Mouse (Mus musculus) lung, postnatal 36 days (tissue): Measurements from ENCODE around the gene Ppm1h.

Source experiments
- DNase-seq: peaks from one replicate; pipeline ENCODE4 v3.0.0; 2022; ENCODE audit warnings: mixed read lengths

The Ppm1h gene

DNA sequence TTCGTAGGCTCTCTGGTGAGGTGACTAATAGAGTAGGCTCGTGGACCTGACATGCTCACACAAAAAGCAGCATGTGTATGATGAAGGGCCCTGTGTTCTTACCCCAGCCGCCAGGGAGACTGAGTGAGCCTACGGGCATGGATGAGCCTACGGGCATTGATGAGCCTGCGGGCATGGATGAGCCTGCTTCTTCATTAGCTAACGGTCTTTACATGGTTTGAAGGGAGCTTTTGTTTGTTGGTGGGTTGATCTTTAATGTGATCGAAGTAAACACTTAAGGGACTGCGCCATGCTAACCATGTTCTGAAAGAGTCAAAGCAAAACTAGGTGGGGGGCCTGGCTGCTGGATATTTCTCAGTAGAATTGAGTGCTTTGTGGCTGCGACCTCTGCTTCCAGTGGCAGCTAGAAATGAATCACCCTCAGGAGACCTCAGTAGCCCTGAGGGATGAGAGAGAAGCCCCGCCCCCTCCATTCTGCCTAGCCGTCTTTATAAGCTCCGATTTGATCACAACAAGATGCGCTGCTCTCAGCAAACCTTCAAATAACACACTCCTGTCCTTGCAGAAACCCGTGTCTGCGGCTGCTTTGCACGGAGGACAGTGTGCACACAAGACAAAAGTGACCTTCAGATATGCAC is 183.9 kb downstream of the Ppm1h start:
- no peak for DNase-seq

DNA sequence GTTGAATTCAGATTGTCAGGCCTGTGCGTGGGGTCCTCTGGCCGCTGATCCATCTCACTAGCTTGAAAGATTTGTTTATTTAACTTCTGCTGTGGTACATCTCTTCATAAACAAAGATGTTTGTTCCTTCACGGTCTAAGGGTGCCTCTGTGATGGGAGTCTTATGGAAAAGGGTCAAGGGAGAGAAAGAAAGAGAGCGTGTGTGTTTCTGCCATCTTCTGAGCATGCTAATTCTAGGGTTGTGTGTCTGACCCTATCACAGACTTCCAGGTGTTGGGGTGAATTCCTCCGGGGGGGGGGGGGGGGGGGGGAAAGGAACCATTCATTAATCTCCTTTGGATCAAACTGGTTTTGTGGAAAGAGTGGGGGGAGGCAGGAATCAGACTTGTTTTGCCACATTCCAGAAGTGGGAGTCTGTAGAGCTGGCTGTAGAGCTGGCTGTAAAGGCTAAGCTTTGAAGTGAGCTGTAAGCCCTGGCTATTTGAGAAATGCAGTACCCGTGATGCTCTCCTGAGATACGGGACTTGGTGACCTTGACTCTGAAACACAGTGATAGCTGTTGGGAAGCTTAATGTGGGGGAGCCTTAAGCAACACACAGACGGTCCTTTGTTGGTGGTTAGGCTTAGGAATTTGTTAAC is 191.4 kb downstream of the Ppm1h start:
- DNase-seq: peak; percentile 68

DNA sequence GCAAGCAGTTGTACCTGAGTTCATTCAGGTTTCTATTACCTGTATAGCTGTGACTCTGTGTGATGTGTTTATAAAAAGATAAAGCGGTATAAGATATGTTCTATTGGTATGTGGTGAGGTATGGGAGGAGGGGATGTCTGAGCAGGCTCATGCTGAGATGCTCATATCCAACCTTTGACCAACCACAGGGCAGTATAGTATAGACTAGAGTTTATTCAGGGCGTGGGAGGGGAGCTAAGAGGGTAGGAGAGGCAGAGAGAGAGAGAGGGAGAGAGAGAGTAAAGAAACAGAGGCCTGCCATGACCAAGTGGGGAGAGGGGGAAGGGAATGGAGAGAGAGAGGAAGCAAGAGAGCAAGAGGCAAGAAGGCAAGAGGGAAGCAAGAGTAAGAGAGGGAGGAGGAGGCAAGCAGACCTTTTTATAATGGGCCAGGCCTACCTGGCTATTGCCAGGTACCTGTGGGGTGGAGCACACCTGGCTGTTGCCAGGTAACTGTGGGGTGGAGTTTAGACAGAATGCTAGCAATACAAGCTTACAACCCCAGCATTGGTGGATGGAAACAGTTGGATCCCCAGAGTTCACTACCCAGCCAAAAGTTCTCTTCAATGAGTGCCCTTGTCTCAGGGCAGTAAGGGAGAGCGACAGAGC is 192.4 kb downstream of the Ppm1h start:
- DNase-seq: no peak

DNA sequence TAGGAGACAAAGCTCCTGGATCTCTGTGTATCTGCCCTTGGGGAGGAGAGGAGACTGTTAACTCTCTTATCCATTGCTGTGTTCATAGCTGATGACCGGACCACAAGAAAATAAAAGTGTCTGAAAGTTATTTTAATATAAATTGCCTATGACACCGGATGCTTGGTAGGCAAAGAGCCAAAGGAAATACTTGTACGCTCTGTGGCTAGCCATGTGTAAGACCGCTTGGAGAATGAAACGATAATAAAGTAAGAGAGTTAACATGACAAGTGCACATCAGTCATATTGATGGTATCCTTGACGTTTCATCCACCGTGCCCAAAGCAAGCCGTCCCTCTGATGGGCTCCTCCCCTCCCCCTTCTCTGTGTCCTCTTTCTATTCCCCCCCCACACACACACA is 194.2 kb downstream of the Ppm1h start:
- no peak for DNase-seq

DNA sequence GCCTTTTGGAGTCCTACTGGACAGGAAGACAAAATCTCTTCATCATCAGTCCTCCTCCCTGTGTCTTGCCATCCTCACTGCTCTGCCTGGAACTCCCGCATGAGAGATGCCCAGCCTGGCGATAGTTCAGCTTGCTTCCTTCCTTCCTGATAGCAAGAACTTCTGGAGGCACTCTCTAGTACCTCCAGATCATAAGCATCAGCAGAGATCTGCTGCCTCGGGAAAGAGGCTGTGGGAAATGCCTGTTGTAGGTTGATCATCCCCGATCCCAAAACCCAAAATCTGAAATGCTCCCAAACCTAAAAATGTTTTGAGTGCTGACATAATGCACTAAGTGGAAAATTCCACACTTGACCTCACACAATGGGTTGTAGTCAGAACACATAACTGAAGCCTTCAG is 198.4 kb downstream of the Ppm1h start:
- DNase-seq: no peak

DNA sequence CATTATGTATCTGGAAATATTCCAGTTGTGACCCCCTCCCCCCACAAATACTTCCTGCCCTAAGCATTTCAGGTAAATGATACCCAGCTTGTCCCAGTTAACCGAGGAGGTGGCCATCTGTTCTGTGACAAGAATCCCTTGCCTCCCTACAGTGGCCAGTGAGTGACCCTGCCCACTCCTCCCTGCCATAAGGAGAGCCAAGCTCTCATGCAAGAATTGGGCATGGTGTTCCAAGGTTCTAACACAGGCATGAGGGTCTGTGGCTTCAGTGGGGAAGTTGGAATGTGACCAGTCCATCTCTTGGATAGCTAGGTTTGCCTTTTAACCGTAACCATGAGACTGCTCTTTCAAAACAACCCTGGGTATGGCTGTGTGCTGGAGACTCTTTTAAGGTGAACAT is 198.9 kb downstream of the Ppm1h start:
- DNase-seq: no peak

DNA sequence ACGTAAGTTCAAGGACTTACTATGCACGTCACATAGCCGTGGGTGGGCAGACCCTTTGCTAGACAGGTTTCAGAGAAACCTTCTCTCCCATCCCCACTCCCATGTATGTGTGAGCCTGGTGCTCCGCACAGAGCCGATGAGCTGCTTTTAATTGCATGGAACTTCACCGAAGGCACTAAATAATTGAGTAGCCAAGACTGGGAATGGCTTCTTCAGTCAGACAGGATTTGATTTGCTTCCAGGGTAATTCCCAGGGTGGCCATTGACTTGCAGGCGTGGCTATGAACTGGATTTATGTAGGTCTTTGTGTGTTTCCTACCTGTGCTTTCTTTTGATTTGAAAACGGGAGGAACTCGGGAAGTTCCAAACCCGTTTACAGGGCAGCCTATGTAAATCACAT is 202.9 kb downstream of the Ppm1h start:
- DNase-seq: no peak

DNA sequence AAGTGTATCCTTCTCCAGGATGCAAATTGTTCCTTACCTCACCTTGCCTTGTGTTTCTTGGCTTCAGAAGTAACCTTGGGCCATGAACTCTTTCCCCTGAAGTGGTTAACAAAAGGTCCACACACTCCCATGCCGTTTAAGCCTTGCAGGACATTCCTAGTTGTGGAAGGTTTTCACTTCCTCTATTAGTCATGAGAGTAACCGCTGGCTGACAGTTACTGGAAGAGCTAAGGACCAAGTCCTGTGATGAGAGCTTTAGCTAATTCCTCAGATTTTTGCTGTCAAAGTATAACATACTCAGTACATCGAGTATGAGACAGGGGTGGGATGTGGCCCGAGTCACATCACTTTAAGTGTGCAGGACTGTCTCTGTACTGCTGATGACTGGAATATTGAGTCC is 204.1 kb downstream of the Ppm1h start:
- DNase-seq: no peak

DNA sequence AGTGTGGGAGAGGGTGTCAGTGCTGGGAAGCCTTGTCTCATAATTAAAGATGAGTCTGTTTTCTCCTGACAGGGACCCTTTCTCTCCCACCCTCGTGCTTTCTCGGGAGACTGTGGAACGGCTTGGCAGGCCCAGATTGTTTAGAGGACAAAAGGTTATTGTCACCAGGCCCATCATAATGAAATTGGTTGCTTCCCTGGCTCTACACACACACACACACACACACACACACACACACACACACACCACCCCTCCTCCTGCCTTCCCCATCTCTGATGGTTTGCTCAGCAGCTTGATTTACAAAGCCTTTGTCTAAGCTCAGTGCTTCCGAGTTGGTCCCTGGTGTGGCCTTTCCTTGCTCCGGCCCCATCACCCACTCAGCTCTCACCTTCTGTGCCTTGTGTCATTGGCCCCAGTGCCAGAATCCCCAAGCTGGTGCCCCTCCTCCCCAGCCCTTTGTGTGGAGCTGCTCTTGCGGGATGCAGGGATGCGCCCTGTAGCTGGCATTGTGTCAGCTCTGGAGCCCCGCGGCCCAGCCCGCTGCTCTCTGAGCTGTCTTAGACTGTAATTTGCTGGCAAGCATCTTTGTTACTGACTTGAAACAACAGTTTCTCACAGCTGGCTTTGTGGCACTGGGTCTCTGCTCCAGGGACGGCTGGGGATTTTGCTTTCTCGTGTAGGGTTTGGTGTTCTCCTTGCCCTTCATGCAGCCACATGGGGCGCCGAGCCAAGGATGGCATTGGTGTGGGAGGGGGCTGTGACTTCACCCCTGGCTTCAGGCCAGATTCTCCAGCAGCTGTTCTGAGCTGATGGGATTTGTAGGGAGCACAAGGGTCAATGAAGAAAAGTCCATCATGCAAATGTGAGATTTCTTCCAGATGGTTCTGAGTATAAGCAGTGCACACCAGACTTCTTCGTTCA is 205.5 kb downstream of the Ppm1h start:
- DNase-seq: no peak

DNA sequence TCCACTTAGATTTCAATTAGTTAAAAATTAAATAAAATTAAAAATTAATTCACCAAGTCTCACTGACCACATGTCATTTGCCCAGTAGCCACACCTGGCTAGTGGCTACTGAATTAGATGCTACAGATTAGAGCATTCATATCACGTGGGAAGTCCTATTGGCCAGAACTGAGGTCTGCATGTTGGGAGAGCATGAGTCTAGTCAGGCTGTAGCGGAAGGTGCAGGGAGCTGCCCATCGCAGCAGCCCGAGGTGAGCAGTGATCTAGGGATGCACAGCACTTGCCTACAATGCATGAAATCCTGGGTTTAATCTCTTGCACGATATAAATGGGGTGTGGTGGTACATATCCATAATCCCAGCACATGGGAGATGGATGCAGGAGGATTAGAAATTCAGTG is 206.7 kb downstream of the Ppm1h start:
- no peak for DNase-seq

DNA sequence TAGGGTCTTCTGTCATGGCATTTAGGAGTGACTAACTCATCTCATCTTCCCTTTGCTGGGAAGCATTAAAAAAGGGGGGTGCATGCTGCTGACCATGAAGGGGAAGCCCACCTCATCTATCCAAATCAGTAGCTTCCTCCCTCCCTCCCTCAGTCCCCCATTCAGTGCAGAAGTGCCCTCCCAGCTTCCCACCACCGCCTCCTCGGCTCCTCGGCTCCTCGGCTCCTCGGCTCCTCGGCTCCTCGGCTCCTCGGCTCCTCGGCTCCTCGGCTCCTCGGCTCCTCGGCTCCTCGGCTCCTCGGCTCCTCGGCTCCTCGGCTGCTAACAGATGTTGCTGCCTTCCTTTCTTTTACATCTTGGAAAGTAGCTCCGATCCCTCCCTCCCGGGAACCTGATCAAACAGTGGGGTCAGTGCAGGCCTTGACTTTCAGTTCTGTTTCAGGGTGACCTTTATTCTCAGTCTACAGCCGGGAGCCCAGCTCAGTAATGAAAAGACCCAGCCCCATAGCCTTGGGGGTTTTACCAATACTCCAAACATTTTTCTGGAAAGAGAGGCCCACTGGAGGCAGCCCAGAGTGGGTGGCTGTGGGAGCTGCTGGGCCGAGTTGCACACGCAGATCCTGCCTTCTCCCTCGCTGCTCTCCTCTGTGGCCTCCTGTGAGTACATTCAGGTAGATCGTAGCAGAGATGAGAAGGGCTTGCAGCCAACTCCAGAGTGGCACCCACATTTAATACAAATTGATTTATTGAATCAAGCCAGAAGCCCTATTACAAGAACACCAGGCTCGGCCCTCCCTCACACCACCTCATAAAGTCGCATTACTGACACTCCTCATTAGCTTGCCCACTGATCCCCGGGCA is 207.7 kb downstream of the Ppm1h start:
- peak; percentile 52 for DNase-seq

DNA sequence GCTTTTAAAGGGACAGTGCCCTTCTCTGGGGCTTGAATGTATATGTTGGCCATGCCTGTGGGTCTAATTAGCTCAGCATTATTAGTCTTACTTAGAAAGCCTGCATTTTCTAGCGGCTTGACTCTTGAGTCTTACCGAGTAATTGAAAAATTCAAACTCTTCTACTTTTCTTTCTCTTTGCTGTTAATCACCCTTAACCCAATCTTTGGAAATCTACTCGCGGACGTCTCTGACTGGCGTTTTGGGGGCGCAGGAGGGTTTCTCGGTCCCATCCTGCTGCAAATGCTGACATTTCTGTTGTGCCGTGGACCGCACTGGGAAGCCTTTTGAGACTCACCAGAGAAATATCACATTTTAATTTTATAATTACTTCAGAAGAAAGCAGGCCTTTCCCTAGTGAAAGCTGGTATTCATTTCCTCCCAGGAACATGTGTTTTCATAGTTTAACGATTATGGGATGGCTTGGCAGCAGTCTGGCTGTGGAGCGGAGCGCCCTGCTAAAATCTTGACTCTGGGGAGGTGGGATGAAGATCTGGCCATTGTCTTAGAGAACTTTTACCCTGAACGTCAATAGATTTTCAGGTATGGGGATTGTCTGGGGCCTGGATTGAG is 208.5 kb downstream of the Ppm1h start:
- DNase-seq: no peak

DNA sequence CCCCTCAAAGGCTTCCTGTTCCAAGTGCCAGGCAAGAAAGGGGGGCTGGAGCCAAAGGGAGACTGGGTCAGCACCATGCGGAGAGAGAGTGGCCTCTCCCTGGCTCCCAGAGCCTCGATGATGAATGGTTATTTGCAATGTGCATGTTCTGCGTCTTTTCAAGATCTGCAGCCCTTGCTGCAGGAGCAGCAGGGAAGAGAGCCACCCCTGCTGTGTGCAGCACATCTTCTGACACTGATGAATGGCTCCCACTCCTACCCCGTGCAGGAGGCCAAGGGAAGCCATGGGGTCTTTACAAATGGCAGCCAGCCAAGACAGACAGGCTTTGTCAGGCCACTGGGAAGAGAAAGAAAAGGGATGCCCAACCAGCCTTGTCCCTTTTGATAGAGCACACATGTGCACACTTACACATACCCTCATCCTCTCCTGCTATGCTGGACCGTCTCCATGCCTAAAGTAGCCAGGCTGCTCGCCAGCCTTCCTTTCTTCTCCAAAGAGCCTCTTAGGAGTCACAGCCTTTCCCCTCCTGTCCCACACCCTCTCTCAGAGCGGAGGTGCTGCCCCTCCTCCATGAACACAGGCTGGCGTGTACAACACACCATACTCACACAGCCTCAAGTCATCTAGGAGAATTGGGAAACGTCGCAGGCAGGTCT is 209.1 kb downstream of the Ppm1h start:
- no peak for DNase-seq

DNA sequence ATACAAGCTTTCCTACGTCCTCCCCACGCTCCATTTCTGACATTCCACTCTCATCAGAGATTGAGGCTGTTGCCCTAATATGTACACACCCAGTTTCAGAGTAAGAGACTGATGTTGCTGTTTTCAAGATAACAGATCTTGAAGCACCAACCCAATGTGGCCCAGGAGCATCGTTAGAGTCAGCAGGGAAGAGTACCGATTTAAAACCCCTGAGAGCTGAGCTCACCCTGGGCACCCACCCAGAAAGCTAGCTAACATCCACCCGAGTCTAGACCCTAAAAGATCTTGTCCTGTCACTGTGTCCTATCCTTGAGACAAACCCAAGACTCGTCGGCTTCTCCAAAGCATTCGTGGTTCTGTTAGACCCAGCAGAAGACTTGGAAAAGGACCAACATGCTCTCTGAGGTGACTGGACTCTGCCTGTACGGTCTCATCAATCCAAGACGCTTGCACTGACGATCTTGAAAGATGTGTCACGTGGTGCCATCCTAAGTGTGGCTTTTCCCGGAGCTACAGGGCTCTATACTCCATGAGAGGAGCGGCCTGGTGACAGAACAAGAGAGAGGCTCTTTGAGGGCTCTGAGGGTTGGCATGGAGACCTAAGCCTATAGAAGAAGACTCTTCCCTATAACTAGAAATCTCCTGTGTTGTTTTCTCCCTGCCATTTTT is 212.3 kb downstream of the Ppm1h start:
- DNase-seq: no peak

DNA sequence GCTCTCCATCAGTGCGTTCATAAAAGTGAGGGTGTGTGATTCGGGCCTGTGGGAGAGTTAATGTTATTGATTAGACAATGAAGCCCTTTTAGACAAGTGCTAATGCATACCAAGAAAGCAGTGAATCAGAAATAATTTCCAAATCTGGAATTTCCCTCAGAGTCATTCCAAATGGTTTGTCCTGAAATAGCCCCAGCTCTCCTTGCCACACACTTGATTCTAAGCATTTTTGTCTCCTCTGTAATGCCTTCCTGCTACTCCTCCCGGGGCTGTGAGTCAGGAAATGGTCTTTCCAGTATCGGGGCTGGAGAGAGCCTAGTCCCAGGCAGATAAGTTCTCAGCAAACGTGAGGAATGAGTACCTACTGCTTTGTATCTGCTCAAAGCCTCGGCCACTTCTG is 212.9 kb downstream of the Ppm1h start:
- DNase-seq: no peak

DNA sequence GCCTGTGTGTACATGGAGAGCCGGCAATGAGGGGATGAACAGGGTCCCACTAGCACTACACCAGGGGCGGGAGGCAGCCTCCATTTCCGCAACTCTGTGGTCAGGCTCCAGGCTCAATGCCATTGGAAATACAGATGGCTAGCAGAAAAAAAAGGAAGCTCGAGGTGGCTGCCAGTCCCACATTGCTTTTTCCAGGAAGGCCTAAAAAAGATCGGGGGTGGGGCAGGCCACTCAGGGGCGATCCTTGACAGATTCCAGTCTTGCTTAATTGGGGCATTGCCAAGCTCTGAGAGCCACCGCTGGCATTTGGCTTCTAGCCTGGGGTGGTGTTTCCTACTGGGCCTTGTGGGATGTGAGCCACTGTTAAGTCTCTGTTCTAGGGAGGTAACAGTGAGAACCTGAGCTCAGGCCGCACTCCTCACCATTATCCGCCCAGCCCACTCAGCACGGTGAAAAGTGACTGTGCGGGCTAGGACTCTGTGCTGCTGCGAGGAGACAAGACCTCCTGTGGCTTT is 216.1 kb downstream of the Ppm1h start:
- DNase-seq: peak; percentile 94

DNA sequence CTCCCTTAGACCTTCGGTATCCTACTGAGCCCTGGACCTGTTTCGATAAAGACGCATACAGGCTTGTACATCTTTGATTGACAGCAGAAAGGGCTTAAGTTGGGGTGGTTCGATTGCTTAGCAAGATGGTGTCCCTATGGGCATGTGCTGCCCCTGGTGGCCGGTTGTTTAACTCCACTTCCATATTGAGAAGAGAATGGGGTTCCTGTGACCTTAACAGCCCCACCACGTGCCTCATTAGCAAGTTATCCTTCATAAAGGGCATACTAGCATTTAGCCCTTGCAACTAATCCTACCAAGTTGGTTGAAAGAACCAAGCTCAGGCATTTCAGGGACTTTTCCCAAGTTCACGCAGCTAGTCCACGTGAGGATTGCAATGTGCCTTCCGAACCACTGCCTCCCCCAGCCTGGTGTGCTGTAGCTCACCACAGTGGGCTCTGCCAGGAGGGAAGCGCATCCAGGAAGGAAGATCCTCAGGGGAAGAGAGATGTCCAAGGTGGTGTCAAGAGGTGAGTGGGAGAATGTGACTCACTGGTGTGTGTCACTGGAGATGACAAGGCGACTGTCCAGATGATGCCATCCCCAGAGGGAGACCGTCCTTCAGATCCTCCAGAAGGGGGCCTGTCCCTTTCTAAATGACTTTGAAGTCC is 216.7 kb downstream of the Ppm1h start:
- DNase-seq: peak; percentile 82

DNA sequence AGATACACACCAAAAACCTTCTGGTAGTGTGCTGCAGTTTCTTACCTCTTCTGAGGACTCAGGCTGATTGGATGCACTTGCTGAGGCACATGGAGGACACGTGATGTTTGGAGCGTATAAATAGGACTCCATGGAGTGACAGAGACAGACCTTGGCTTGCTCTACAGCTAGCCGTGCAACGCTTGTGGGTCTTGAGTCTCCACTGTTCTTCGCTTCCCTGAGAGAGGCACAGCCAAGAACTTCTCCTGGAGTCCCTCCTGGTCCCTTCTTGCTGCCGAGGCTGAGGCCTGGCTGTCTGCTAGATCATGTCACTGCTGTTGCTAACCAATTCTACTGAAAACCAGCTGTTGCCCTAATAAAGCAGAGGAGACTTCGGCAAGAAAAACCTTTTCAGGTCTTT is 221.4 kb downstream of the Ppm1h start:
- no peak for DNase-seq

DNA sequence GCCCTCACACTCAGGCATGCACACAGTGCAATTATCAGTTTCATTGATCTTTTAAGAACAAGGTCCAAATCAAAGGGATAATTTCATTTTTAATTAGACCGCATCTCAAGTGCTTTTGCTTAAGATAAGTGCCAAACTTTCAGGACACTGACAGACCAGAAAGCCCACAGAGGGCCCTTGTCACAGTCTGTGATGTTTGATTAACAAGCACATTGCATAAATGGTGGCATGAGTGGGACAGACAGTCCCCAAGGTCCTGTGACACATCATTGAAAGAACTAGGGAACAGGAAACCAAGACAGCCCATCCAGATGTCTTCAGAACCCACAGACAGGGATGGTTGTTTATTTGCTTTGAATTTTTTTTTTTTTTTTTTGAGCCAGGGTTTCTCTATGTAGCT is 221.9 kb downstream of the Ppm1h start:
- DNase-seq: no peak

DNA sequence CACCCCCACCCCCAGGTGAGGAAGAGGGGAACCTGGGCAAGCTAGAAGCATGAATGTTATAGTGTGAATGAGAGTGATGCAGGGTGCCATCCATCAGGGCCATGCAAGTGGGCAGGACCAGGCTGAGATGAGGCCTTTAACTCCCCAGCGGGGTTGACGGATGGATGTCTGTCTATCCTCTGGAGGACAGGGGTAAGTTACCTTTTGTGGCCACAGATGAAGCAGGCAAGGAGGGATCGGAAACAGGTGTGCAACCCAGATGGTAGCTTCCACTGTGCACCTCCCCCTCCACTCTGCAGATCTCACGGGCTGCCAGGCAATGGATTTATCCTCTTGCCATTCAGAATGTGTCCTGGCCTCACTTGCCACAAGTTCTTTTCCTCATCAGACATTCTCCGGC is 222.8 kb downstream of the Ppm1h start:
- no peak for DNase-seq
